Mouse (Mus musculus) hindbrain, embryonic 12.5 days (tissue): ENCODE data around the gene Ppp2r3d. TPM values are rescaled to one million over a fixed set of nuclear protein-coding genes. Genes with fewer than 3 reads are reported as not detected.

ENCODE experiments used
- polyA plus RNA-seq: library from polyadenylated mRNA; unstranded; fragments of >200 nt; fragmentation: Nextera tagmentation; extraction: Ambion mirVana; gene quantifications from 2 replicates; pipeline ENCODE4 v1.2.1, GENCODE M21; 2016

Ppp2r3d gene
- polyA plus RNA-seq, 1 experiment from 2014 or later: 188 TPM

Other genes with a start within 250 kb of the Ppp2r3d start
- gene 2010315B03Rik, start 164.2 kb downstream of the Ppp2r3d start, polyA plus RNA-seq: 8.8 TPM in 2 replicates
- not detected in 2 replicates for gene Gm21836, start 16.9 kb upstream of the Ppp2r3d start, polyA plus RNA-seq